Mouse (Mus musculus) urinary bladder, adult 18-20 months (tissue): ENCODE data around the gene Gm10803.
"Not testable (repeated sequence)": the region's sequence is repeated elsewhere in the genome, so short reads cannot be mapped to it uniquely, and the experiment has no call there.

Experiments
- DNase-seq, 2 experiments: peaks; one replicate each; pipeline ENCODE4 v3.0.0; 2022; ENCODE audit warnings: low spot score in 2 of 2, mixed read lengths in 2 of 2

Gene Gm10803

GRCm38 (mm10) chr2:93560268-93560667, at the start of gene Gm10803:
TSS of gene Gm10803 (plus strand) at chr2:93560568.
- not testable (repeated sequence) for DNase-seq

GRCm38 (mm10) chr2:93510839-93511238, 49.5 kb upstream of the Gm10803 start:
- no peak for DNase-seq

- DNase-seq = no peak
These were observed 48.2 kb upstream of the Gm10803 start for GRCm38 (mm10) chr2:93512130-93512529.

- DNase-seq = no peak
These were observed 45.1 kb upstream of the Gm10803 start for GRCm38 (mm10) chr2:93515246-93515645.

GRCm38 (mm10) chr2:93521042-93521441, 39.3 kb upstream of the Gm10803 start:
- no peak for DNase-seq

GRCm38 (mm10) chr2:93521571-93521970, 38.8 kb upstream of the Gm10803 start:
- DNase-seq = no peak

- no peak for DNase-seq
These were observed 38.4 kb upstream of the Gm10803 start for GRCm38 (mm10) chr2:93522005-93522404.

- DNase-seq = no peak
These were observed 35.2 kb upstream of the Gm10803 start for GRCm38 (mm10) chr2:93525033-93525762.

- DNase-seq = no peak
These were observed 30.8 kb upstream of the Gm10803 start for GRCm38 (mm10) chr2:93529602-93530001.

- no peak for DNase-seq
These were observed 26.5 kb upstream of the Gm10803 start for GRCm38 (mm10) chr2:93533891-93534290.

- DNase-seq = no peak
These were observed 22.9 kb upstream of the Gm10803 start for GRCm38 (mm10) chr2:93537385-93537967.

- DNase-seq = no peak
These were observed 22.2 kb upstream of the Gm10803 start for GRCm38 (mm10) chr2:93538140-93538539.

- DNase-seq = no peak
These were observed 18.6 kb upstream of the Gm10803 start for GRCm38 (mm10) chr2:93541771-93542170.

GRCm38 (mm10) chr2:93552676-93553521, 7.5 kb upstream of the Gm10803 start:
- DNase-seq = no peak

GRCm38 (mm10) chr2:93553905-93554304, 6.5 kb upstream of the Gm10803 start:
- no peak for DNase-seq

GRCm38 (mm10) chr2:93565647-93566046, 5.3 kb downstream of the Gm10803 start:
- DNase-seq = no peak

GRCm38 (mm10) chr2:93567675-93568074, 7.3 kb downstream of the Gm10803 start:
- DNase-seq = no peak

GRCm38 (mm10) chr2:93572565-93572964, 12.2 kb downstream of the Gm10803 start:
- no peak for DNase-seq

GRCm38 (mm10) chr2:93581271-93581670, 20.9 kb downstream of the Gm10803 start:
- DNase-seq = no peak

- no peak for DNase-seq
These were observed 25.5 kb downstream of the Gm10803 start for GRCm38 (mm10) chr2:93585821-93586220.

- DNase-seq = no peak
These were observed 27.1 kb downstream of the Gm10803 start for GRCm38 (mm10) chr2:93587446-93587845.

- no peak for DNase-seq
These were observed 29.5 kb downstream of the Gm10803 start for GRCm38 (mm10) chr2:93589875-93590274.

- DNase-seq = no peak
These were observed 31.3 kb downstream of the Gm10803 start for GRCm38 (mm10) chr2:93591706-93592105.
